Mouse (Mus musculus) cerebellum, postnatal 14 days (tissue): ENCODE measurements at regions not wholly inside any gene's neighbourhood (a gene's known extent, or its start where the extent isn't known, plus 50 kb on each side); places are given as distances from the start of the nearest gene placed in this dataset.
"Not testable (repeated sequence)": the region's sequence is repeated elsewhere in the genome, so short reads cannot be mapped to it uniquely, and the experiment has no call there.

Source experiments
- DNase-seq, 2 experiments: peaks; one replicate each; pipeline ENCODE4 v3.0.0; 2021; ENCODE audit warnings: mixed read lengths in 2 of 2

- DNase-seq = no peak
Observed at GRCm38 (mm10) chr6:7790040-7790439, 54.6 kb upstream of the C1galt1 start.

- DNase-seq = peak in 1 of 2 experiments; percentile 3
Observed at GRCm38 (mm10) chr6:7789071-7789470, 55.6 kb upstream of the C1galt1 start.

DNA sequence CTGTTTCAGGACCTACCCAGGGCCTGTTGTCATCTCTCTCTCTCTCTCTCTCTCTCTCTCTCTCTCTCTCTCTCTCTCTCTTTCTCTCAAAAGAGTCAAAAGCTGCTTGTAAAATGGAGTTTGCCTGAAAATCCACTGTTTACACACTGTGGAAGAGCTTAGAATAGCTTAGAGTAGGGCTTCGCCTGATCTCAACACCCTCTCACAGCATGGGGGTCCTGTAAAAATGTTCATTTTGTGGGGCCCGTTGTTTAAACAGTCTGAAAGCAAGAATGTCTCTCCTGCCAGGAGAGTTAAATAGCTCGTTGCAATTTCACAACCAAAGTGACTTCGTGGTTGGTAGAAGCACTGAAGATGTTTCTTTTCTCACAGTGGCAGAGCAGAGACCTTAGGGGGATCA is 59.2 kb upstream of the C1galt1 start:
- DNase-seq = no peak

- DNase-seq = no peak
Observed at GRCm38 (mm10) chr6:7783059-7783458, 61.6 kb upstream of the C1galt1 start.

DNA sequence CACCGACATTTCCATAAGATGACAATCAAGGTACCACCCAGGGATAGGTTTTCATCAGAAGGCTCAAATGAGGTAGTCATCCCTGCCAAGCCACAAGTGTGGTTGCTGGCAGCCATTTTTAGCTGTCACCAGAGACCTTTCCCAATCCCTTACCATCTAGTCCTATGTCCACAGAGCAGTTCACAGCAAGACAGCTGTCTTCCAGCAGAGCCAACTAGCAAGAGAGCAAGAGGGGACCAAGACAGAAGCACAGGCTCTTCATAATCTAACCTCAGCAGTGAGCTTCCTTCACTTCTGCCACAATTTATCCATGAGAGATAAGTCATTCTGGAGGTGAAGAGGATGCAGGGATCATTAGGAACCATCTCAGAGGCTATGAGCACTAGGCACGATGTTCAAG is 64.7 kb upstream of the C1galt1 start:
- no peak for DNase-seq

DNA sequence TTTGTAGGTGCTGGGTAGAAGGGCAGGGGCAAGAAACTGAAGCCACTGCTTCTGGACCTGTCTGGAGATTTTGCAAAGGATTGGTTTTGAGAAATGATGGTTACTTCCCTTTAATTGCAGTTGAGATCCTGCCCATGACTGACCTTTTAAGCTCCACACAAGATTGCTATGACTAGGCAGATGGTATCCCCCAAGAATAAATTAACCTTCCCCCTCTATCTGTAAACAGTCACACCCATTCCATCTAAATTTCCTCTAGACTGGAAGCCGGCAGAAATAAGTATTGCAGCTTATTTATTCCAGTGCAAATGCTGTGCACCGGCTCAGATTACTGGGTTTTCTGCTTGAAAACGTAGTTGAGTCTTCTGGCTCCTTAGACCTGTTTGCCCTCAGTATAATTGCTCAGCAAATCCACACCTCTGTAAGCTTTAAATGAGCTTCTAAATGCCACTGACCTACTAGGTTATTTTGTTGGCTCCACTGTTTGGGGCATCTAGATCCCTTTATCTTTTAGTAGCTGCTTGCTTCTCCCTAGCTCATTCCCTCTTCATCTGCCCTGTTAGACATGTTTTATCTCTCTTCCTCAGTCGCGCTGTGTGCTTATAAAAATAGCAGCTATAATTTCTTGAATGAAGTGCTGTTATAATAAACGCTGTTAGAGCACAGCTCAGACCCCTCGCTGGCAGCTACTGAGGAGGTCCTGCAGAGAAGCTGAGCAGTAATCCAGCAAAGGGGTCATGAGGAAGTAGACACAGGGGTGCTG is 65.8 kb upstream of the C1galt1 start:
- no peak for DNase-seq

DNA sequence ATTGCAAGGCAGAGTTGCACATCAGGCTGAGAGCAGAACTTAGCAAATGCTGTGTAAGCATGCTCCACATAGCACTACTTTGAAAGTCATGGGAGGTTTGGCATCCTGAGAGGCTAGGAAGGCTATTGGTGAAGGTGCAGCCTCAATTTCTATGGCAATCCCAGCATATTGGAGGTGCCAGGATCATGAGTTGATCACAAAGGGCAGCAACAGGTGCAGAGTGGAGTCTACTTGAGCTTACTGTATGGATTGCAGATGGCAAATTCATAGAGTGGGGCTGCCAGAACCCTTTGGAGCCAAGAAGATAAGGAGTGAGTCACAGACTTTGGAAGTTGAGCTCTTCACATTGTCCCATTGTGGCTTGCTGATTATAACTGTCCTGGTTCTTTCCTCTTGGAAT is 75.4 kb upstream of the Asns start:
- DNase-seq = no peak

- peak; percentile 9 to 13 for DNase-seq
Observed at GRCm38 (mm10) chr6:7767631-7768030, 74.6 kb upstream of the Asns start.

DNA sequence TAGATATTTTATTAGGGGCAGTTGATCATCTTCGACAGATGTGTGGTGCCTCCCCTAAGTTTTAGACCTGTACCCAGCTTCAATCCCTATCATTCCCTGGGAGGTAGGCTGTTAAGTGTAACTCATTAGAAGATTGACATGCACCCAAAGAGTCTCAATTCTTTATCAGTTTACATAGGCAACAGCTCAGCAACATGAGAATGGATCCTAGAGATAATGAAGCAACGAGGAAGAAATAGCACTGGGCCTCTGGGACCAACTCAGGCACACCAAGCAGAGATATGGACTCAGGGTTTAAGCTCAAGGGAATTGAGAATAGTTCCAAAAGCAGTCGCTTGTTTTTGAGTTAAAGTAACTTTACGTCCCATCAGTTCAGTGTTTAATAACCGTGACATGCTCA is 66.3 kb upstream of the Asns start:
- DNase-seq = no peak

DNA sequence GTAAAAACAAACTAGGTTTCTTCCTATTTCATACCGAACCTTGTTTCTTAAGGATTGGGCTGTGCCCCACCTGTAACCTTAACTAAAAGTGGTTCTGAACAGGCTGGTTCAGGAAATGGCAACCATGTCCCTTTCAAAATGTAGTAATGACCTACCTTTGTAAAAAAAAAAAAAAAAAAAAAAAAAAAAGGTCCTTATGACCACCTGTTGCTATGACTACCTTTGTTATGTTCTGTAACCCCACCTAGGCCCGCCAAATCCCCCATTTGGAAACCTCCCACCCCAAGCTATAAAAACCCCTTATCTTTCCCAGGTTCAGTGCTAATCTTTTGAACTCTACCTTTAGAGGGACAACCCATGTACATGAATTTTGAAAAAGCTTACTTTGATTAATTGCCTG is 60.8 kb upstream of the Asns start:
- no peak for DNase-seq

DNA sequence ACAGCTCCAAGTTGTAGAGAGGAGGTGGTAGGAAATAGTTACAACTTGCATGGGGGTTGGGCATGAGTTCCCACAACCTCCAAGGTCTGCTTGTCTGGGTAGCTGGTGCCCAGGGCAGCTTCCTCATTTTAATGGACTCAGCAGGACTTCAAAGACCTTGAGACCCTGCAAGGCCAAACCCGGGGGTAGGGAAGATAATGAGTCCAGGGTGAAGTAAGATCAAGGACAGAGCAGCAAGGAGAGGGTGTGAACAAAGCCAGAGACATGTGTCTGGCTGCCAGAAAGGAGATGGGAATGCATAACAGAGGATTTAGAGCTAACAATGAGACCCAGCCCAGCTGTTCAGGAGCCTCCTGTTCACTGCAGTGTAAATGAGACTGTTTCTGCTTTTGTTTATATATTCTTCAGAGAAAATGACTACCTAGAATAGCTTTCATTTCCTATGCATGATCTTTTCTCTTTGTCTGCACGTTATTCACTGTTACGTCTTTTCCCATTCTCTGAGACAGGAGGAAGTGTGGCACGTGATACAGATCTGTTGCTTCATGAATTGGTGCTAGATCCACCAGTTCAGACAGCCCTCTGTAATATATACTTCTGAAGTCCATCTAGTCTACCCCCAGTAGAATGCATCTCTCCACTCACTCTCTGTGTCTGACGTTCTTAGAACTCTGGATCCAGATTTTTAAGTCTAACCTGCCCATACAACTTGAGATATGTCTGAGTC is 60.0 kb upstream of the Asns start:
- no peak for DNase-seq

DNA sequence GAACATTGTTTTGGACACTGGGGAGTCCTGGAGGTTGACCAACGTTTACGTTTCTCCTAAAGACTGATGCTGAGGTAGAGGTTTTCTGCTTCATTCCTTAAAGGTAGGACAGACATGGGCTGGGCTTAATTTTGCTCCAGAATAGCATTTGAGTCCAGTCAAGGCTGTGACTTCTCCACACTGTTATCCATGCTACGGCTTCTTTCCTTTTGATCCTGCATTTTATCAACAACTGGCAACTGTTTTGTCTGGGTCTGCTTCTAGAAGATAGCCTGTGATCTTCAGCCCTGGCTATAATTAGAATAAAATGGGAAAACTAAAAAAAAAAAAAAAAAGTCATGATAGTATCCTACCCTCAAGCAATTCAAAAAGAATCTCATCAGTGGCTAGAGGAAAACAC is 55.5 kb upstream of the Asns start:
- no peak for DNase-seq

DNA sequence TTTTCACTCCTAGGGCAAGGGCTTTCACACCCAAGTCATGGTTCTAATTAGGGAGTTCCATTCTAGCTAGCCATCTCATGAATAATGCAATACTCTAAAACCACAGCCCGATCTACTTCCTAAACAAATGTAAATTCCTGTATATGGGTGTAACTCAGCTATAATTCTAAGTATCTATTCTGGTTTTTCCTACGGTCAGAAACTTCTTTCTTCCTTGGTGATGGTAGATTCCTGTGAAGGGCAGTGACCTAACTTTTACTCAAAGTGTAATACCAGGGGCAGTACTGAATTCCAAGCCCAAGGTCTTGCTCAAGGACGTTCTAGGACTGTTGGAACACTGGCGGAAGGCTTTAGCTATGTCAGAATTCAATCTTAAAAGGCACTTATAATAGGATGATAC is 51.2 kb upstream of the Asns start:
- not testable (repeated sequence) for DNase-seq
